Mouse (Mus musculus) kidney, postnatal 10 days (tissue): ENCODE results near the gene Dpp4.

Experiments
- DNase-seq: peaks from one replicate; pipeline ENCODE4 v3.0.0; 2021; ENCODE audit warnings: mixed read lengths

Gene Dpp4

DNA sequence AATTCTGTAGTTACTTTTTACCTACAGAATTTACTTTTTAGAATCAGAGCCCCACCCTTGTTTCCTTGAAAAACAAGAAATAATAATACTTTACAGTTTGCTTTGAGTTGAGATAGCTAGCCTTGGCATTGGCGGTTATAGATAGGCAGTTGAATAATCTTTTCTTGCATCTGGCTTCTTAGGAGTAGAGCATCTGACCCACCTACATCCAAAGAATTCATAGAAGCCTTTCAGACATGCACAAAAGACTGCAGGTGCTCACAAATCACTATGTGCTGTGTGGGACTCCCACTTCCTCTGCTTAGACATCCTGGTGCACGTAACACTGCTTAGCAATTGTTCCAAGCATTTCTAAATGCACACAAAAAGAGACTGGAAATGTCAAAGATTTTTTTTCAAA lies 127.0 kb downstream of the Dpp4 start:
- DNase-seq, result no peak
